In genomic region chr12:97158332-97158731, GRCm38 (mm10) we compare ENCODE assay signal across 19 mouse cellular contexts.
DNase-seq lines count a peak whose midpoint lies in the region; ATAC-seq and TF ChIP-seq lines count a peak whose summit lies in the region.
"Had no signal": no experiment of that assay in that cellular context is flagged by ENCODE, and none has a peak within 500 bp of the region (broad histone marks: within the 10 kb centered on the region; RNA-seq: fewer than 3 reads in every experiment).

No protein-coding gene starts in this region.

- H3K4me1 ChIP-seq in kidney, embryonic 15.5 days = peaks cover 17% of the 10 kb centered on the region
- no peaks in the 10 kb centered on the region for H3K4me1 ChIP-seq in lung, embryonic 14.5 days (ENCODE audit: insufficient read depth)
- H3K4me1 ChIP-seq in neural tube, embryonic 15.5 days = no peaks in the 10 kb centered on the region
- H3K4me1 ChIP-seq: embryonic facial prominence, embryonic 10.5 days; forebrain, embryonic 13.5 days; heart, embryonic 12.5 days; hindbrain, embryonic 15.5 days had no signal

- TF ChIP-seq CTCF in lung, embryonic 14.5 days (IDR thresholded peaks at IDR 0.05; ENCODE audit: low read depth) = no peak

- H3K4me3 ChIP-seq in kidney, embryonic 15.5 days (replicated peaks) = no peak overlapping the region
- no peak overlapping the region for H3K4me3 ChIP-seq in lung, embryonic 14.5 days (ENCODE audit: low read depth, low read length)
- no peak overlapping the region for H3K4me3 ChIP-seq in neural tube, embryonic 15.5 days (replicated peaks)
- H3K4me3 ChIP-seq: embryonic facial prominence, embryonic 10.5 days; forebrain, embryonic 13.5 days; heart, embryonic 12.5 days; hindbrain, embryonic 15.5 days had no signal

- peak; percentile 73 for ATAC-seq in kidney, embryonic 15.5 days (replicated peaks; ENCODE audit: low FRiP score)
- ATAC-seq in lung, embryonic 14.5 days (ENCODE audit: insufficient read depth) = peak; percentile 49
- ATAC-seq in neural tube, embryonic 15.5 days (ENCODE audit: low FRiP score) = no peak
- ATAC-seq: CD4-positive, CD25-positive, alpha-beta regulatory T cell, adult 4 months; forebrain, embryonic 13.5 days; forebrain, postnatal 0 days had no signal

- no peaks in the 10 kb centered on the region for H3K36me3 ChIP-seq in kidney, embryonic 15.5 days
- H3K36me3 ChIP-seq in lung, embryonic 14.5 days (ENCODE audit: insufficient read depth) = no peaks in the 10 kb centered on the region
- H3K36me3 ChIP-seq in neural tube, embryonic 15.5 days = no peaks in the 10 kb centered on the region
- H3K36me3 ChIP-seq: embryonic facial prominence, embryonic 10.5 days; G1E; heart, embryonic 12.5 days; hindbrain, embryonic 15.5 days had no signal

- H3K27me3 ChIP-seq in kidney, embryonic 15.5 days = no peaks in the 10 kb centered on the region
- no peaks in the 10 kb centered on the region for H3K27me3 ChIP-seq in lung, embryonic 14.5 days (ENCODE audit: insufficient read depth, low read length)
- no peaks in the 10 kb centered on the region for H3K27me3 ChIP-seq in neural tube, embryonic 15.5 days (replicated peaks)
- H3K27me3 ChIP-seq: forebrain, embryonic 13.5 days; heart, embryonic 12.5 days; hindbrain, embryonic 15.5 days had no signal

- no peak for DNase-seq in kidney, adult 18-20 months
- peak; percentile 2 for DNase-seq in lung, embryonic 14.5 days
- DNase-seq in lung, postnatal 10 days = no peak
- DNase-seq in embryo, embryonic 11 days = peak; percentile 11
- no peak for DNase-seq in MN1 (ENCODE audit: low spot score)
- DNase-seq: adrenal gland, postnatal 10 days; B cell, adult 2 months; cerebellum, adult 2 months; cerebellum, postnatal 10 days; forebrain, postnatal 0 days; gastrocnemius, postnatal 14 days had no signal

- no peak overlapping the region for H3K9ac ChIP-seq in kidney, embryonic 15.5 days
- no peak overlapping the region for H3K9ac ChIP-seq in lung, embryonic 14.5 days
- H3K9ac ChIP-seq in neural tube, embryonic 15.5 days (replicated peaks) = no peak overlapping the region
- H3K9ac ChIP-seq: forebrain, embryonic 13.5 days; forebrain, postnatal 0 days; heart, embryonic 12.5 days; hindbrain, embryonic 15.5 days had no signal

- H3K4me2 ChIP-seq in kidney, embryonic 15.5 days = no peak overlapping the region
- H3K4me2 ChIP-seq in lung, embryonic 14.5 days = no peak overlapping the region
- no peak overlapping the region for H3K4me2 ChIP-seq in neural tube, embryonic 15.5 days
- H3K4me2 ChIP-seq: forebrain, embryonic 13.5 days; heart, embryonic 12.5 days; hindbrain, embryonic 15.5 days had no signal

- H3K27ac ChIP-seq in kidney, embryonic 15.5 days = peak overlapping the region; percentile 45; the same call in 1 of the 2 replicates
- H3K27ac ChIP-seq in lung, embryonic 14.5 days (ENCODE audit: low read depth) = no peak overlapping the region
- H3K27ac ChIP-seq in neural tube, embryonic 15.5 days (replicated peaks) = no peak overlapping the region
- H3K27ac ChIP-seq: embryonic facial prominence, embryonic 10.5 days; forebrain, embryonic 13.5 days; hindbrain, embryonic 15.5 days had no signal

- 26% methylated on average over 4 of the region's 4 CpGs for WGBS in kidney, embryonic 15.5 days
- WGBS in lung, embryonic 14.5 days = 32% methylated on average over 4 of the region's 4 CpGs
- 83% methylated on average over 4 of the region's 4 CpGs for WGBS in neural tube, embryonic 15.5 days

- H3K9me3 ChIP-seq in kidney, embryonic 15.5 days (replicated peaks) = no peaks in the 10 kb centered on the region
- H3K9me3 ChIP-seq in lung, embryonic 14.5 days (ENCODE audit: low read depth, low read length) = no peaks in the 10 kb centered on the region
- no peaks in the 10 kb centered on the region for H3K9me3 ChIP-seq in neural tube, embryonic 15.5 days (replicated peaks)
- H3K9me3 ChIP-seq: embryonic facial prominence, embryonic 10.5 days; forebrain, embryonic 13.5 days; heart, embryonic 12.5 days; hindbrain, embryonic 15.5 days had no signal

Comparison
In these comparisons a context has a peak if more than half of its experiments do, and no peak if none do; other contexts are left out.
1. DNase-seq: peak in lung, embryonic 14.5 days (single experiment) and embryo, embryonic 11 days (single experiment); none in kidney, adult 18-20 months (single experiment), lung, postnatal 10 days (single experiment) and MN1 (single experiment).